Mouse (Mus musculus): ENCODE measurements around the gene Tcf7l2.

The Tcf7l2 gene

DNA sequence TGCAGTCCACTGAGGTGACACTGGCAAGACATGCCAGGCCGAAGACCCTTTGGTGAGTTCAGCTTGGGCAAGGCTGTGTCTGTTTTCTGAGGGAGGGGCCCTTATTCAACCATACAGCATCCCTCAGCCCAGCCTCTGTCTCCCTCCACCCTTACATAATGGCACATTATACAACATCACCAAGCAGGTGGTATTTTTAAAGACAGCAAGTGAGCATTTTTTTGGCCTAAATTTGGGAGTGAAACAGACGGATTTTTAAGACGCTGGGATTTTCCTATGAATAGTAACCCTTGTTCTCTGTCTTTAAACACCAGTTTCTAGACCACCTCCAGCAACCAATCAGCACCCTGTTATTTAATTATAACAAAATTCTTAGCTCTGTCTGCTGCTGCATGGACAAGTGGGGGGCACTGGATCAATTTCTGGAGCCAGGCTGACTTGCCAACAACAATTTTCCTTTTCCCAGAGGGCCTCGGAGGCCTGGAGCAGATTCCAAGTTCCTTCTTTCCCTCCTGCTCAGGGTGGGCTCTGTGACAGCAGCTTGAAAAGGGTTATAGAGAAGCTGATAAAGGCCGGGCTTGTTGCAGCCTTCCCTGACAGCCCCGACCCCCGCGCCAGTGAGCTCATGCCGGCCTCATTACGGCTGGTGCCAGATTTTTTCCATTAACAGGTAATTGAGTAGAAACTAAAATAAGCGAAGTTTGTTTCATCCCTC is 199.1 kb downstream of the Tcf7l2 start:
- 20% methylated on average over 11 of the region's 11 CpGs for WGBS

- WGBS = 50% methylated on average over 16 of the region's 16 CpGs
Measured at GRCm38 (mm10) chr19:55941253-55942125, 199.9 kb downstream of the Tcf7l2 start.

GRCm38 (mm10) chr19:55951397-55951796 is 209.8 kb downstream of the Tcf7l2 start:
- 64% methylated on average over 5 of the region's 5 CpGs for WGBS

DNA sequence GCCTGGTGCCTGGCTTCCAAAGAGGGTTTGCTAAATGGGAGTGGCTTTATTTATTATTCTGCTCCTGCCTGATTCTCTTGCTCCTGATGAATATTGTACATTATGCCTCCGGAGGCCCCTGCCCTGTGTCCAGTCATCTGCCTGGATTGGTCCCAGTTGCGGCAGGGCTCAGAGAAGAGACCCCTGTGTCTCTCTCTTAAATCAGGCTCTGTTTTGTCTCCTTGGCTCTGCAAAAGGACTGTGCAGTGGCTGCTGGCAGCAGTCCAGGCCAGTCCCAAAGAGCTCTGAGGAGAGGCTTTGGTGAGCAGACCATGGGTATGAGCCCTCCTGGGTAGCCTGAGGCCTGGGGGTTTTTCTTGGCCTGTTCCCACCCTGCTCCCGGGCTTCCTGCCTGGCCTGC is 211.6 kb downstream of the Tcf7l2 start:
- WGBS = 59% methylated on average over 3 of the region's 3 CpGs

DNA sequence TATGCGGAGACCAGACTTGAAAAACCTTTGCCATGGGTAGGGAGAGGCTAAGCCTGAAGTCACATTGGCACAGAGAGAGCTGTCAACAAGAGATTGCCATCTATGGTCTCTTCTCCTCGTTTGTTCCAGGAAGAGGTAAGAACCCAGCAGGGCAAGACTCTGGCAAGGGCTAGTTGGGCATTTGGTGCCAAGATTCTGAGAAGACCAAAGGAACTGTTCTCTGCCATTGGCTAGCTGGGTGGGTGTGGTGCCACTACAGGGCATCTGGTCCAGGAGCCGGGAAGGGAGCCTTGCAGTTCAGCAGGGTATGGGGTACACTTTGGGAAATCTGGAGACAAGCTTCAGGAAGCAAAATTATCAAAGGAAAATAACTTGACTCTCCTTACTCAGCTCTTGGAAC is 213.5 kb downstream of the Tcf7l2 start:
- 79% methylated on average over 3 of the region's 3 CpGs for WGBS

- 86% methylated on average over 6 of the region's 6 CpGs for WGBS
Measured at GRCm38 (mm10) chr19:55956745-55957144, 215.1 kb downstream of the Tcf7l2 start.

DNA sequence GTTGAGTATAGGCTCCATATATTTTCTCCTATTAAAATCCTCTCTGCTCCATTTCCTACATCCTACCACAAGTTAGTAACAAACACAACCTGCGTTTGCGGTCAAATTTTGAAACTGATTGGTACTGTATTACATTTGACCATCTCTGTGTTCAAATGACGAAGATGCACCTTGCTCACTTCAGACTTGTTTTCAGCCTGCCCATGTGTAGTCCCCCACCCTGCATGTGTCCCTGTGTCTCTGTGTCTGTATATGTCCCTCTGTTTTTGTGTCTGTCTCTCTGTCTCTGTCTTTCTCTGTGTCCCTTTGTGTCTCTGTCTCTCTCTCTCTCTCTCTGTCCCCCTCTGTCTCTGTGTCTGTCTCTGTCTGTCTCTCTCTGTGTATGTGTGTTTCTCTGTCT is 222.8 kb downstream of the Tcf7l2 start:
- 98% methylated on average over 3 of the region's 3 CpGs for WGBS

- WGBS = 54% methylated on average over 7 of the region's 7 CpGs
Measured at GRCm38 (mm10) chr19:55966066-55966465, 224.4 kb downstream of the Tcf7l2 start.

DNA sequence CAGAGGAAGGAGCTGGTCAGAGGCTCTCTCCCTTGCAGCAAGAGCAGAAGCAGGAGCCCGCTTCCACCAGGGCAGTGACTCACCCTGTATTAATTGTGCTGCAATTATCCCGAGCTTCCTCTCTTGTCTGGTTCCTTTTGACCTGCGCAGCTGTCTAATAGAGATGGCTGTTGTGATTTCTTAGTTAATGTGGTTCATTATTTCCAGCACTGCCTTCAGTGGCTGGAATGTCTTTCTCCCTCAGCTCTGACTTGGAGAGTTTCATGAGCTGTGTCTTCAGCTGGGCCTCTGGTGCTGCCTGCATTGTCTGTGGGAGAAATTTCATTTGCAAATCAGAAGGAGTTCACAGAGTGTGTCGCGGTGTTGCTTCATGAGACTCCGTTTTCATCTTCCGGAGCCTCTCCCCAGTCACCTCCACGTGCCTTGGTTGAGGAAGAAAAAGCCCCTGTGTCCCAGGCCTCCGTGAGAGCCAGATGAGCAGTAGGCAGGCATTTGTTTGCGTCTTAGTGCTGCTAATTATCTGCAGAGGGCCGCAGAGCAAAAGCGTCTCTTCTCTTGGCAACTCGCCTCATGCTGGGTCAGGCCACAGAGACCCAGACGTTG is 228.4 kb downstream of the Tcf7l2 start:
- 57% methylated on average over 14 of the region's 14 CpGs for WGBS

- 90% methylated on average over 9 of the region's 9 CpGs for WGBS
Measured at GRCm38 (mm10) chr19:55976073-55976472, 234.5 kb downstream of the Tcf7l2 start.

Measured in cerebral cortex, adult 2 months (tissue).